Mouse (Mus musculus) stomach, embryonic 16.5 days (tissue): ENCODE results near the gene Dmac1. TPM values are rescaled to one million over a fixed set of nuclear protein-coding genes. Genes with fewer than 3 reads are reported as not detected.
"Not testable (repeated sequence)": the region's sequence is repeated elsewhere in the genome, so short reads cannot be mapped to it uniquely, and the experiment has no call there.

Source experiments
- ATAC-seq: fragments of 200-750 bp; cut with Nextera tagmentation; 2 replicates; pipeline ENCODE4 v1.8.0; 2017; ENCODE audit warnings: moderate number of reproducible peaks, moderate TSS enrichment; ENCODE audit not compliant: insufficient read depth, low FRiP score
- H3K27ac ChIP-seq: fragments of 300-500 bp; sonication (generic); 2 replicates; pipeline ENCODE4 v1.5.1; 2014; ENCODE audit warnings: low read length
- H3K27me3 ChIP-seq: fragments of 300-500 bp; sonication (generic); 2 replicates; pipeline ENCODE4 v1.6.1; 2014; ENCODE audit warnings: low read length, control low read depth, mixed read lengths; ENCODE audit not compliant: control insufficient read depth, insufficient read depth
- H3K36me3 ChIP-seq: fragments of 300-500 bp; sonication (generic); 2 replicates; pipeline ENCODE4 v1.6.1; 2014; ENCODE audit warnings: low read length; ENCODE audit not compliant: control insufficient read depth, insufficient read depth
- H3K4me1 ChIP-seq: fragments of 300-500 bp; sonication (generic); 2 replicates; pipeline ENCODE4 v1.6.1; 2014; ENCODE audit warnings: low read length, control low read depth, mixed read lengths; ENCODE audit not compliant: control insufficient read depth, insufficient read depth
- H3K4me2 ChIP-seq: fragments of 300-500 bp; sonication (generic); 2 replicates; pipeline ENCODE4 v1.6.1; 2014; ENCODE audit warnings: low read depth, low read length, mixed read lengths
- H3K4me3 ChIP-seq: fragments of 300-500 bp; sonication (generic); replicated peaks from 2 replicates; pipeline ENCODE4 v1.5.1; 2014; ENCODE audit warnings: mild to moderate bottlenecking, low read length
- H3K9ac ChIP-seq: fragments of 300-500 bp; sonication (generic); 2 replicates; pipeline ENCODE4 v1.6.1; 2014; ENCODE audit warnings: low read length
- H3K9me3 ChIP-seq: fragments of 300-500 bp; sonication (generic); replicated peaks from 2 replicates; pipeline ENCODE4 v1.6.1; 2016; ENCODE audit warnings: low read length, control low read depth; ENCODE audit not compliant: control insufficient read depth
- WGBS: fragments of 180-500 bp; shearing (Covaris S2); extraction: QIAGEN DNeasy Blood & Tissue Kit; methylation state at CpG from one replicate; pipeline ENCODE4 v1.1.7; 2014; 5-methylcytosine and 5-hydroxymethylcytosine counted together
- polyA plus RNA-seq: library from polyadenylated mRNA; unstranded; fragments of >200 nt; fragmentation: Nextera tagmentation; extraction: Ambion mirVana; gene quantifications from 2 replicates; pipeline ENCODE4 v1.2.1, GENCODE M21; 2015

Gene Dmac1
- polyA plus RNA-seq, 1 experiment from 2014 or later, result 116 TPM

DNA sequence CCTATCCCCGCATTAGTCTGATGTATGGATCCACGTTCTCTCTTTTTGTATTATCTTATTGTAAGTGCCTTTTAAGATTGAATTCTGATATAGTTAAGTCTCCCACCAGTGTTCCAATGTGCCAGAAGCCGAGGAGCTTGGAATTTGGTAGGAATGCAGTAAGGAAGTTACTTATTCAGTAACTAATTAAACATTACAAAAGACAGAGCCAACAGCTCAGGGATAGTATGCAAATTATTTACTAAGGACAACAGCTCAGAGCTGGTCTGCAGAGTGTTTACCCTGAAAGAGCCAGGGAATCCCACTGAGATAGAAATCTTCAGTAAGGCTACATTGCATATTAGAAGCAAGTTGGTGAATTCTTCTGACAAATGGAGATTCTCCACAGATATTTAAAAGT lies 43.5 kb downstream of the Dmac1 start:
- H3K4me1 ChIP-seq, H3K27ac ChIP-seq, H3K9ac ChIP-seq, H3K9me3 ChIP-seq, ATAC-seq, H3K36me3 ChIP-seq, H3K4me3 ChIP-seq, H3K27me3 ChIP-seq, H3K4me2 ChIP-seq: not testable (repeated sequence)
- WGBS, result 42% methylated on average over 3 of the region's 3 CpGs
